Mouse (Mus musculus): Measurements from ENCODE around the gene Traf2. TPM values are rescaled to one million over a fixed set of nuclear protein-coding genes. Genes with fewer than 3 reads are reported as not detected.
A peak's percentile ranks its signal among the peaks of the same experiment; 100 is the strongest.
"Not testable (repeated sequence)": the region's sequence is repeated elsewhere in the genome, so short reads cannot be mapped to it uniquely, and the experiment has no call there.

Traf2 gene
- total and polyA plus RNA-seq, 2 experiments from 2014 or later: 9.2 to 9.6 TPM

DNA sequence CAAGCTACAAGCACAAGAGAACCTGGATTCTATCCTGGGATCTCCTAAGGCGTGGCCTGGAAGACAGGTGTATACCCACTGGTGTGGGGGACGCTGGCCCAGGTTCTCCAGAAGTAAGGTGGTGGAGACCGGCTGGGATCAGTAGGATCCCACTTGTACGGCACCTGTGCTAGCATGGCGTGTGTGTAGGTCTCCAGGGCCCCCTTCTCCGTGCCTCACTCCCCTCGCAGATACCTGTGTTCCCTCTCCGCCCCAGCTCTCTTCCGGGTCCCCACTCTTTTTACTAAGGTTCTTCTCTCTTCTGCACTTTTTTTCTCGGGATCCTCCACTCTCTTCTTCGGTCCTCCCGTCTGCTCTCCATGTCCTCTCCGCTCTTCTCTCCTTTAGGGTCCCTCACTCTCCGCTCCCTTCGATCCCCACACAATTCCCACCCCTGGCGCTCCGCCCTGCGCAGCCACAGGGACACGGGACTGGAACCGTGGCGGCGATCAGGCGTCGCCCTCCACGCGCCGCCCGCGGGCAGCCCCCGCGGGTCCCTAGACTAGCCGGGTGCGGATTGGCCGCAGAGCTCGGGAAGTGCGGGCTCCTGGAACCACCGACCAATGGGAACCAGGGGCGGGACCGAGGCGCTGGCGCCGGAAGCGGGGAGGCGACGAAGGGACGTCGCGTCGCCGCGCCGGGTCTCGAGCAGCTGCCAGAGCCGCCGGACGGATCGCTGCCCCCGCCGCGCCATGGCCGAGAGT is 10.7 kb upstream of the Traf2 start, which contains the start of gene Edf1:
Gene Edf1, plus strand, starts transcription at position 627 of the 743 bp plus-strand sequence.
- WGBS: 1% methylated on average over 61 of the region's 61 CpGs
- ATAC-seq (peak; percentile 100), DNase-seq (peak; percentile 96)
- Histone ChIP-seq H3K9me3 (ENCODE audit: low read length) (no peaks in the 10 kb centered on the region), H3K27me3 (ENCODE audit: insufficient read depth, low read length) (no peaks in the 10 kb centered on the region), H3K27ac (ENCODE audit: low read depth, low read length) (peak within 1 kb of the TSS; percentile 64), H3K36me3 (ENCODE audit: insufficient read depth) (peaks cover 24% of the 10 kb centered on the region), H3K4me3 (ENCODE audit: low read depth, low read length) (peak within 1 kb of the TSS; percentile 92), H3K4me1 (ENCODE audit: insufficient read depth) (peaks cover 6% of the 10 kb centered on the region; the same call in 1 of the 2 replicates), H3K9ac (peak within 1 kb of the TSS; percentile 95), H3K4me2 (ENCODE audit: low read depth) (peak within 1 kb of the TSS; percentile 88)
- TF ChIP-seq CTCF (IDR thresholded peaks at IDR 0.05; ENCODE audit: low read depth): no peak

GRCm38 (mm10) chr2:25556296-25556695 is 9.6 kb upstream of the Traf2 start:
- Histone ChIP-seq H3K4me3 (ENCODE audit: low read depth, low read length) (no peak overlapping the region), H3K9me3 (ENCODE audit: low read length) (no peaks in the 10 kb centered on the region), H3K27me3 (ENCODE audit: insufficient read depth, low read length) (no peaks in the 10 kb centered on the region), H3K36me3 (ENCODE audit: insufficient read depth) (peaks cover 13% of the 10 kb centered on the region), H3K4me1 (ENCODE audit: insufficient read depth) (peaks cover 6% of the 10 kb centered on the region; the same call in 1 of the 2 replicates), H3K9ac (no peak overlapping the region), H3K27ac (ENCODE audit: low read depth, low read length) (no peak overlapping the region), H3K4me2 (ENCODE audit: low read depth) (no peak overlapping the region)
- ATAC-seq (no peak), DNase-seq (no peak)
- 58% methylated on average over 1 of the region's 1 CpGs for WGBS
- TF ChIP-seq CTCF (IDR thresholded peaks at IDR 0.05; ENCODE audit: low read depth): no peak

DNA sequence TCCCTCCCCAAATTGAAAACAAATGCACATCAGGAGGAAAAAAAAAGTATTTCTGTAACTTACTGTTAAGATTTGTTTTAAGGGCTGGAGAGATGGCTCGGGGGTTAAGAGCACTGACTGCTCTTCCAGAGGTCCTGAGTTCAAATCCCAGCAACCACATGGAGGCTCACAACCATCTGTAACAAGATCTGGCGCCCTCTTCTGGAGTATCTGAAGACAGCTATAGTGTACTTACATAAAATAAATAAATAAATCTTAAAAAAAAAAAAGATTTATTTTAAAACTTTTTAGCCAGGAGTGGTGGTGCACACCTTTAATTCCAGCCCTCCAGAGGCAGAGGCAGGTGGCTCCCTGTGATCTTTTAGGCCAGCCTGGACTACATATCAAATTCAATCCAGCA is 8.7 kb upstream of the Traf2 start:
- not testable (repeated sequence) for H3K4me2 ChIP-seq (ENCODE audit: low read depth); H3K9me3 ChIP-seq (ENCODE audit: low read length)

DNA sequence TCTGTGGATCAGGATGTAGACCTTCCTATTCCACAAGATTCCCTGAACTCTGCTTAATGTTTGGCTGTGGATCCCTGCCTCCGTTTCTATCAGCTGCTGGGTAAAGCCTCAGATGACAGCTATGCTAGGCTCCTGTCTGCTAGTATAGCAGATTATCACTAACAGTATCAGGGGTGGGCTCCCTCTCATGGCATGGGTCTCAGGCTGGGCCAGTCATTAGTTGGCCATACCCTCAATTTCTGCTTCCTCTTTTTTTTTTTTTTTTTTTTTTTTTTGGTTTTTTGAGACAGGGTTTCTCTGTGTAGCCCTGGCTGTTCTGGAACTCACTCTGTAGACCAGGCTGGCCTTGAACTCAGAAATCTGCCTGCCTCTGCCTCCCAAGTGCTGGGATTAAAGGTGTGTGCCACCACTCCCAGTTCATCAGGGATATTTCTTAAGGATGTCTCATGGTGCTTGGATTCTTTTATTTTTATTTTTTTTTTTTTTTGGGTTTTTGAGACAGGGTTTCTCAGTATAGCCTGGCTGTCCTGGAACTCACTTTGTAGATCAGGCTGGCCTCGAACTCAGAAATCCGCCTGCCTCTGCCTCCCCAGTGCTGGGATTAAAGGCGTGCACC is 6.5 kb upstream of the Traf2 start:
- not testable (repeated sequence) for H3K36me3 ChIP-seq (ENCODE audit: insufficient read depth); DNase-seq; H3K9ac ChIP-seq; H3K4me1 ChIP-seq (ENCODE audit: insufficient read depth); H3K4me3 ChIP-seq (ENCODE audit: low read depth, low read length); H3K9me3 ChIP-seq (ENCODE audit: low read length); H3K27me3 ChIP-seq (ENCODE audit: insufficient read depth, low read length); H3K27ac ChIP-seq (ENCODE audit: low read depth, low read length); ATAC-seq; H3K4me2 ChIP-seq (ENCODE audit: low read depth)
- WGBS: 90% methylated on average over 4 of the region's 4 CpGs

More for the DNA sequence above, 8.7 kb upstream of the Traf2 start:
- not testable (repeated sequence) for H3K27ac ChIP-seq (ENCODE audit: low read depth, low read length); H3K4me1 ChIP-seq (ENCODE audit: insufficient read depth); ATAC-seq; H3K4me3 ChIP-seq (ENCODE audit: low read depth, low read length); H3K36me3 ChIP-seq (ENCODE audit: insufficient read depth); DNase-seq; H3K27me3 ChIP-seq (ENCODE audit: insufficient read depth, low read length); H3K9ac ChIP-seq
- 54% methylated on average over 2 of the region's 2 CpGs for WGBS

DNA sequence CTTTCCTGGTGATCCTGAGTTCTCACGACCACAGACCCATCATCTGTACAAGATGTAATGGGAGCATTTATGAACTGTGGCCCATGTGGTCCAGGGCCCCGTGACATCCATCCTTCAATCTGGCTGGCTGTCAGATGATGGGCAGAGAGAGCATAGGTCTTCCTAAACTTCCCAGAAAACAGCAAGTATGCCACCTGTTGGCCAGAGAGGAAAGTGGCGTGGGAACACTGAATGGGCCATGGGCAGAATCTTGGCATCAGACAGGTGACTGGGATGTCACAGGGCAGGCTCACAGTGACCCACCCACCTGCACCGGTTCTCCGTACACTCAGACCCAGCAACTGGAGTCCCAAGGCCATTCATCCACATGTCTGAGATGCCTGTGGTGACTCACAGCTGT is 4.4 kb upstream of the Traf2 start:
- H3K4me3 ChIP-seq (ENCODE audit: low read depth, low read length): no peak overlapping the region
- H3K36me3 ChIP-seq (ENCODE audit: insufficient read depth): no peaks in the 10 kb centered on the region
- H3K27me3 ChIP-seq (ENCODE audit: insufficient read depth, low read length): no peaks in the 10 kb centered on the region
- H3K9ac ChIP-seq: no peak overlapping the region
- no peak overlapping the region for H3K27ac ChIP-seq (ENCODE audit: low read depth, low read length)
- ATAC-seq (no peak), DNase-seq (no peak)
- H3K9me3 ChIP-seq (ENCODE audit: low read length): no peaks in the 10 kb centered on the region
- no peak overlapping the region for H3K4me2 ChIP-seq (ENCODE audit: low read depth)
- peaks cover 7% of the 10 kb centered on the region for H3K4me1 ChIP-seq (ENCODE audit: insufficient read depth)
- peak; percentile 71 for TF ChIP-seq CTCF (IDR thresholded peaks at IDR 0.05; ENCODE audit: low read depth)
- WGBS: 36% methylated on average over 5 of the region's 5 CpGs

DNA sequence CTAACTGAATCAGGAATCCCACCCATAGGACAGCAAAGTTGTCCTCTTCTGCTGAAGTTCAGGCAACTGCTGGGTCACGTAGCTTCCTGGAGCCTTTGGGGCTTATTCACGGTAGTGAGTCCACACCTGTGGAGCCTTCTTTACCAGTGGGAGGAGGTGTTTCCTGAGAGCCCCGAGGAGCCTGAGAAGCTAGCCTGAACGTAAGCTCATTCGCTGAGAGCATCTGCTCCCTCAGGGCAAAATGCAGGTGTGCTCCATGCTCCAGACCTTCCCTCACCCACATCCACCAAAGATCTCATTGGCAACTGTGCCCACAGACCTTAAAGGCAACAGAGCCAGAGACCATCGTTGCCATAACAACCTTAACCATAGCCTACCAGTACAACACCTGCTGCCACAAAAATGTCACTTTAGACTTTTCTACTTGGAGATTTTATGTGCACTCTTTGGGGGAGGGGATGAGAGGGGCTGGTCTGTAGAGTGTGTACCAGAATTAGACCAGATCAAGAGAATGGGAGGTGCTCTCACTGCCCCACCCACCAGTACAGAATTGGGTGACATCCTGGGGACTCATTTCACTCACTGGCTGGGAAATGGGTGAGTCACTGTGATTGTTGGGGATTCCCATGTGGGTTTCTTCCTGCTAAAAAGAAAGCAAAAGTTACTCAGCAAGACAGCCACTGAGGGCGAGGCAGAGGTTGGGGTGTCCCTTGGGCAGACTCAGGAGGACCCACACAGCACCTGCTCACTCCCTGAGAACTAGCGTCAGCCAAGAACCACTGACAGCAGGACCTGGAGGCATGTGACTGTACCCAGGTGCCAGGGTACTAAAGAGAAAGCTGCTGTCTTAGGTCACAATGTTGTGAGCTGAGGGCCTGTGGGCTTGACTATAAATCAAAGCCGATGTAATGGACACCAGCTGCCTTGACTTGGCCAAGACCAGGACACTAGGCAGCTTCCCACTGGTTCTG is 2.6 kb upstream of the Traf2 start:
- ATAC-seq: no peak
- TF ChIP-seq CTCF (IDR thresholded peaks at IDR 0.05; ENCODE audit: low read depth): no peak
- WGBS: 86% methylated on average over 9 of the region's 9 CpGs

More for the DNA sequence above, 2.6 kb upstream of the Traf2 start:
- Histone ChIP-seq H3K4me1 (ENCODE audit: insufficient read depth) (peaks cover 10% of the 10 kb centered on the region), H3K4me2 (ENCODE audit: low read depth) (no peak overlapping the region), H3K9ac (no peak overlapping the region), H3K9me3 (ENCODE audit: low read length) (no peaks in the 10 kb centered on the region), H3K27ac (ENCODE audit: low read depth, low read length) (no peak overlapping the region), H3K4me3 (ENCODE audit: low read depth, low read length) (no peak overlapping the region), H3K36me3 (ENCODE audit: insufficient read depth) (no peaks in the 10 kb centered on the region), H3K27me3 (ENCODE audit: insufficient read depth, low read length) (no peaks in the 10 kb centered on the region)
- no peak for DNase-seq
